Mouse (Mus musculus) hindbrain, embryonic 16.5 days (tissue): Measurements from ENCODE around the gene Tmem208. TPM values are rescaled to one million over a fixed set of nuclear protein-coding genes. Genes with fewer than 3 reads are reported as not detected.

Experiments used
- ATAC-seq: fragments of 200-750 bp; cut with Nextera tagmentation; 2 replicates; pipeline ENCODE4 v1.8.0; 2017; ENCODE audit warnings: moderate TSS enrichment, moderate library complexity
- H3K27ac ChIP-seq: fragments of 300-500 bp; sonication (generic); 2 replicates; pipeline ENCODE4 v1.5.1; 2014; ENCODE audit warnings: low read depth, mild to moderate bottlenecking, control low read depth, low read length, moderate library complexity
- H3K27me3 ChIP-seq: fragments of 300-500 bp; sonication (generic); replicated peaks from 2 replicates; pipeline ENCODE4 v1.6.1; 2014; ENCODE audit warnings: low read length; ENCODE audit not compliant: control insufficient read depth, insufficient read depth
- H3K36me3 ChIP-seq: fragments of 300-500 bp; sonication (generic); 2 replicates; pipeline ENCODE4 v1.6.1; 2014; ENCODE audit warnings: mild to moderate bottlenecking, low read length, moderate library complexity, mixed read lengths; ENCODE audit not compliant: control insufficient read depth, insufficient read depth
- H3K4me1 ChIP-seq: fragments of 300-500 bp; sonication (generic); 2 replicates; pipeline ENCODE4 v1.6.1; 2014; ENCODE audit warnings: low read depth, low read length; ENCODE audit not compliant: control insufficient read depth, insufficient read depth
- H3K4me2 ChIP-seq: fragments of 300-500 bp; sonication (generic); 2 replicates; pipeline ENCODE4 v1.6.1; 2014; ENCODE audit warnings: mild to moderate bottlenecking, low read length, control low read depth, moderate library complexity
- H3K4me3 ChIP-seq: fragments of 300-500 bp; sonication (generic); 2 replicates; pipeline ENCODE4 v1.5.1; 2014; ENCODE audit warnings: mild to moderate bottlenecking, low read length, control low read depth, moderate library complexity
- H3K9ac ChIP-seq: fragments of 300-500 bp; sonication (generic); 2 replicates; pipeline ENCODE4 v1.6.1; 2014; ENCODE audit warnings: low read depth, mild to moderate bottlenecking, control low read depth, low read length, moderate library complexity
- H3K9me3 ChIP-seq: fragments of 300-500 bp; sonication (generic); 2 replicates; pipeline ENCODE4 v1.6.1; 2014; ENCODE audit warnings: mild to moderate bottlenecking, low read length, moderate library complexity; ENCODE audit not compliant: control insufficient read depth
- WGBS: fragments of 180-500 bp; shearing (Covaris S2); extraction: QIAGEN DNeasy Blood & Tissue Kit; methylation state at CpG from one replicate; pipeline ENCODE4 v1.1.7; 2014; 5-methylcytosine and 5-hydroxymethylcytosine counted together
- polyA plus RNA-seq: library from polyadenylated mRNA; unstranded; fragments of >200 nt; fragmentation: Nextera tagmentation; extraction: Ambion mirVana; gene quantifications from 2 replicates; pipeline ENCODE4 v1.2.1, GENCODE M21; 2015

Tmem208 gene
- polyA plus RNA-seq, 1 experiment from 2014 or later = 150 TPM

GRCm38 (mm10) chr8:105354549-105354948 is 28.4 kb downstream of the Tmem208 start:
- no peaks in the 10 kb centered on the region for H3K27me3 ChIP-seq
- 91% methylated on average over 4 of the region's 4 CpGs for WGBS
- no peaks in the 10 kb centered on the region for H3K9me3 ChIP-seq
- no peak for ATAC-seq
- H3K9ac ChIP-seq = no peak overlapping the region
- no peak overlapping the region for H3K4me3 ChIP-seq
- peaks cover 7% of the 10 kb centered on the region for H3K4me1 ChIP-seq
- no peak overlapping the region for H3K4me2 ChIP-seq
- H3K27ac ChIP-seq = no peak overlapping the region
- H3K36me3 ChIP-seq = peaks cover 16% of the 10 kb centered on the region

GRCm38 (mm10) chr8:105355179-105356024 is 29.2 kb downstream of the Tmem208 start:
- no peak overlapping the region for H3K4me2 ChIP-seq
- no peak overlapping the region for H3K27ac ChIP-seq
- 62% methylated on average over 26 of the region's 26 CpGs for WGBS
- no peaks in the 10 kb centered on the region for H3K27me3 ChIP-seq
- H3K9me3 ChIP-seq = no peaks in the 10 kb centered on the region
- no peak for ATAC-seq
- peaks cover 16% of the 10 kb centered on the region for H3K36me3 ChIP-seq
- H3K9ac ChIP-seq = no peak overlapping the region
- H3K4me3 ChIP-seq = no peak overlapping the region
- peaks cover 4% of the 10 kb centered on the region for H3K4me1 ChIP-seq

GRCm38 (mm10) chr8:105356681-105357080 is 30.5 kb downstream of the Tmem208 start:
- H3K36me3 ChIP-seq = peaks cover 16% of the 10 kb centered on the region
- ATAC-seq = no peak
- H3K27me3 ChIP-seq = no peaks in the 10 kb centered on the region
- H3K4me3 ChIP-seq = no peak overlapping the region
- H3K27ac ChIP-seq = no peak overlapping the region
- no peak overlapping the region for H3K9ac ChIP-seq
- no peaks in the 10 kb centered on the region for H3K9me3 ChIP-seq
- H3K4me1 ChIP-seq = no peaks in the 10 kb centered on the region; the same call in 1 of the 2 replicates
- 90% methylated on average over 14 of the region's 14 CpGs for WGBS
- no peak overlapping the region for H3K4me2 ChIP-seq

GRCm38 (mm10) chr8:105359208-105359607 is 33.1 kb downstream of the Tmem208 start:
- H3K9ac ChIP-seq = no peak overlapping the region
- H3K9me3 ChIP-seq = no peaks in the 10 kb centered on the region
- no peak overlapping the region for H3K4me2 ChIP-seq
- WGBS = 70% methylated on average over 15 of the region's 15 CpGs
- H3K4me1 ChIP-seq = no peaks in the 10 kb centered on the region; the same call in 1 of the 2 replicates
- no peak overlapping the region for H3K4me3 ChIP-seq
- peaks cover 19% of the 10 kb centered on the region for H3K36me3 ChIP-seq
- ATAC-seq = peak; percentile 31; the same call in 1 of the 2 replicates
- H3K27me3 ChIP-seq = no peaks in the 10 kb centered on the region
- no peak overlapping the region for H3K27ac ChIP-seq

GRCm38 (mm10) chr8:105359646-105360045 is 33.5 kb downstream of the Tmem208 start:
- Histone ChIP-seq H3K27ac (no peak overlapping the region), H3K27me3 (no peaks in the 10 kb centered on the region), H3K36me3 (peaks cover 19% of the 10 kb centered on the region), H3K4me2 (no peak overlapping the region), H3K4me3 (no peak overlapping the region), H3K9ac (no peak overlapping the region), H3K4me1 (no peaks in the 10 kb centered on the region; the same call in 1 of the 2 replicates), H3K9me3 (no peaks in the 10 kb centered on the region)
- 52% methylated on average over 4 of the region's 4 CpGs for WGBS
- ATAC-seq = peak; percentile 43; the same call in 1 of the 2 replicates

- no peak overlapping the region for H3K4me3 ChIP-seq
- 62% methylated on average over 12 of the region's 12 CpGs for WGBS
- H3K27ac ChIP-seq = no peak overlapping the region
- no peaks in the 10 kb centered on the region for H3K27me3 ChIP-seq
- no peaks in the 10 kb centered on the region; the same call in 1 of the 2 replicates for H3K4me1 ChIP-seq
- H3K4me2 ChIP-seq = no peak overlapping the region
- peaks cover 16% of the 10 kb centered on the region for H3K36me3 ChIP-seq
- no peaks in the 10 kb centered on the region for H3K9me3 ChIP-seq
- no peak for ATAC-seq
- H3K9ac ChIP-seq = no peak overlapping the region
Observed at GRCm38 (mm10) chr8:105361751-105362702, 35.9 kb downstream of the Tmem208 start.

GRCm38 (mm10) chr8:105367107-105367506 is 41.0 kb downstream of the Tmem208 start:
- Histone ChIP-seq H3K9ac (no peak overlapping the region), H3K27ac (no peak overlapping the region), H3K4me2 (no peak overlapping the region), H3K27me3 (no peaks in the 10 kb centered on the region), H3K4me1 (no peaks in the 10 kb centered on the region), H3K36me3 (peaks cover 10% of the 10 kb centered on the region), H3K9me3 (no peaks in the 10 kb centered on the region), H3K4me3 (no peak overlapping the region)
- WGBS = 67% methylated on average over 2 of the region's 2 CpGs
- ATAC-seq = no peak

- ATAC-seq = no peak
- H3K9me3 ChIP-seq = no peaks in the 10 kb centered on the region
- no peaks in the 10 kb centered on the region for H3K27me3 ChIP-seq
- H3K4me1 ChIP-seq = no peaks in the 10 kb centered on the region
- H3K9ac ChIP-seq = no peak overlapping the region
- WGBS = 80% methylated on average over 8 of the region's 9 CpGs
- no peaks in the 10 kb centered on the region; the same call in 1 of the 2 replicates for H3K36me3 ChIP-seq
- H3K4me2 ChIP-seq = no peak overlapping the region
- no peak overlapping the region for H3K4me3 ChIP-seq
- no peak overlapping the region for H3K27ac ChIP-seq
Observed at GRCm38 (mm10) chr8:105372473-105372872, 46.3 kb downstream of the Tmem208 start.

GRCm38 (mm10) chr8:105373032-105373431 is 46.9 kb downstream of the Tmem208 start, which contains the start of gene Plekhg4:
Plekhg4 (plus strand) TSS chr8:105373274.
- Histone ChIP-seq H3K27me3 (no peaks in the 10 kb centered on the region), H3K9me3 (no peaks in the 10 kb centered on the region), H3K27ac (no peak within 1 kb of the TSS), H3K4me2 (no peak within 1 kb of the TSS), H3K4me1 (no peaks in the 10 kb centered on the region), H3K4me3 (no peak within 1 kb of the TSS), H3K9ac (no peak within 1 kb of the TSS), H3K36me3 (no peaks in the 10 kb centered on the region; the same call in 1 of the 2 replicates)
- ATAC-seq = no peak
- WGBS = 51% methylated on average over 2 of the region's 2 CpGs
